Mouse (Mus musculus) MEL (cell line): ENCODE results near the gene Tmem59l. TPM values are rescaled to one million over a fixed set of nuclear protein-coding genes. Genes with fewer than 3 reads are reported as not detected.

ENCODE experiments used
- BHLHE40 ChIP-seq: IDR thresholded peaks from 2 replicates; pipeline ENCODE4 v1.6.1; 2012; ENCODE audit warnings: low read depth, mild to moderate bottlenecking, inconsistent platforms, low read length, improper control_type of control experiment, borderline replicate concordance
- CHD1 ChIP-seq: IDR thresholded peaks from 2 replicates; pipeline ENCODE4 v1.6.1; 2012; ENCODE audit warnings: low read depth, mild to moderate bottlenecking, inconsistent platforms, low read length, improper control_type of control experiment
- EP300 ChIP-seq, 2 experiments: IDR thresholded peaks; 2 replicates each; pipeline ENCODE4 v1.6.1; 2011; ENCODE audit warnings: improper control_type of control experiment in 2 of 2, low read length in 2 of 2, low read depth in 1 of 2, mild to moderate bottlenecking in 1 of 2
- ETS1 ChIP-seq: IDR thresholded peaks from 2 replicates; pipeline ENCODE4 v1.6.1; 2012; ENCODE audit warnings: low read depth, mild to moderate bottlenecking, inconsistent platforms, low read length, improper control_type of control experiment, moderate library complexity
- GABPA ChIP-seq: IDR thresholded peaks from 2 replicates; pipeline ENCODE4 v1.6.1; 2012; ENCODE audit warnings: low read depth, mild to moderate bottlenecking, inconsistent platforms, low read length, improper control_type of control experiment, moderate library complexity
- HCFC1 ChIP-seq: IDR thresholded peaks from 2 replicates; pipeline ENCODE4 v1.6.1; 2012; ENCODE audit warnings: low read depth, mild to moderate bottlenecking, inconsistent platforms, low read length, improper control_type of control experiment, moderate library complexity
- MAFK ChIP-seq: IDR thresholded peaks from 2 replicates; pipeline ENCODE4 v1.6.1; 2011; ENCODE audit warnings: low read depth, mild to moderate bottlenecking, low read length, improper control_type of control experiment, borderline replicate concordance
- MAX ChIP-seq: IDR thresholded peaks from 2 replicates; pipeline ENCODE4 v1.6.1; 2011; ENCODE audit warnings: low read length, improper control_type of control experiment
- MEF2A ChIP-seq: IDR thresholded peaks from 2 replicates; pipeline ENCODE4 v1.6.1; 2014; ENCODE audit warnings: low read depth, mild to moderate bottlenecking, inconsistent platforms, low read length, improper control_type of control experiment; ENCODE audit not compliant: poor library complexity, insufficient replicate concordance, severe bottlenecking; ENCODE audit errors: extremely low read depth
- MXI1 ChIP-seq: IDR thresholded peaks from 2 replicates; pipeline ENCODE4 v1.6.1; 2011; ENCODE audit warnings: mild to moderate bottlenecking, low read depth, low read length, improper control_type of control experiment
- MYB ChIP-seq: IDR thresholded peaks from 2 replicates; pipeline ENCODE4 v1.6.1; 2011; ENCODE audit warnings: mild to moderate bottlenecking, low read depth, low read length, improper control_type of control experiment
- MYC ChIP-seq: IDR thresholded peaks from 2 replicates; pipeline ENCODE4 v1.6.1; 2011; ENCODE audit warnings: low read depth, mild to moderate bottlenecking, low read length, improper control_type of control experiment, moderate library complexity
- NELFE ChIP-seq: IDR thresholded peaks from 2 replicates; pipeline ENCODE4 v1.6.1; 2011; ENCODE audit warnings: low read depth, low read length, improper control_type of control experiment
- POLR2AphosphoS2 ChIP-seq: IDR thresholded peaks from 2 replicates; pipeline ENCODE4 v1.6.1; 2011; ENCODE audit warnings: low read length, improper control_type of control experiment
- POLR2AphosphoS5 ChIP-seq: IDR thresholded peaks from 2 replicates; pipeline ENCODE4 v1.6.1; 2012; ENCODE audit warnings: low read depth, borderline replicate concordance, mild to moderate bottlenecking, inconsistent platforms, low read length, moderate library complexity, mixed read lengths
- RAD21 ChIP-seq: IDR thresholded peaks from 2 replicates; pipeline ENCODE4 v1.6.1; 2011; ENCODE audit warnings: mild to moderate bottlenecking, low read depth, low read length, improper control_type of control experiment
- SMC3 ChIP-seq: IDR thresholded peaks from 2 replicates; pipeline ENCODE4 v1.6.1; 2011; ENCODE audit warnings: low read depth, low read length, improper control_type of control experiment
- TAL1 ChIP-seq: IDR thresholded peaks from 2 replicates; pipeline ENCODE4 v1.6.1; 2012; ENCODE audit warnings: mild to moderate bottlenecking, inconsistent platforms, low read length, moderate library complexity, mixed read lengths
- UBTF ChIP-seq: IDR thresholded peaks from 2 replicates; pipeline ENCODE4 v1.6.1; 2012; ENCODE audit warnings: low read depth, mild to moderate bottlenecking, inconsistent platforms, low read length, improper control_type of control experiment, moderate library complexity, borderline replicate concordance; ENCODE audit not compliant: insufficient read depth
- USF1 ChIP-seq: IDR thresholded peaks from 2 replicates; pipeline ENCODE4 v1.6.1; 2014; ENCODE audit warnings: low read depth, mild to moderate bottlenecking, inconsistent platforms, low read length, improper control_type of control experiment, moderate library complexity
- USF2 ChIP-seq, 2 experiments: IDR thresholded peaks; 2 replicates each; pipeline ENCODE4 v1.6.1; 2011 to 2012; ENCODE audit warnings: improper control_type of control experiment in 2 of 2, low read length in 2 of 2, borderline replicate concordance in 1 of 2, inconsistent platforms in 1 of 2, low read depth in 1 of 2, mild to moderate bottlenecking in 1 of 2; ENCODE audit not compliant: insufficient read depth in 1 of 2
- ZMIZ1 ChIP-seq: IDR thresholded peaks from 2 replicates; pipeline ENCODE4 v1.6.1; 2012; ENCODE audit warnings: low read depth, mild to moderate bottlenecking, inconsistent platforms, low read length, improper control_type of control experiment, moderate library complexity
- ZNF384 ChIP-seq: IDR thresholded peaks from 2 replicates; pipeline ENCODE4 v1.6.1; 2012; ENCODE audit warnings: low read depth, mild to moderate bottlenecking, inconsistent platforms, low read length, improper control_type of control experiment
- polyA plus RNA-seq, 2 experiments: library from polyadenylated mRNA; stranded (reverse) in 1 of 2; unstranded in 1 of 2; fragments of >175 nt in 1 of 2; fragments of >200 nt in 1 of 2; gene quantifications; 2 replicates each; pipeline versions ENCODE4 v1.2.1 to v1.2.4; 2012; ENCODE audit warnings: low replicate concordance in 2 of 2, low read depth in 1 of 2; ENCODE audit not compliant: insufficient read length in 2 of 2, insufficient read depth in 1 of 2, missing spikeins in 1 of 2
- total RNA-seq: library from RNA; depleted of rRNA; stranded (reverse); fragments of 300-350 nt; gene quantifications from 2 replicates; pipeline ENCODE4 v1.2.3, GENCODE M21; 2012

The Tmem59l gene
- total and polyA plus RNA-seq, 3 experiments: not detected

- TF ChIP-seq USF1 (no peak), POLR2AphosphoS2 (peak; percentile 95), MAFK (no peak), MXI1 (peak; percentile 74; the same call in 1 of the 2 replicates), MYB (no peak), CHD1 (no peak), MEF2A (no peak), POLR2AphosphoS5 (peak; percentile 70; the same call in 1 of the 2 replicates), ZMIZ1 (peak; percentile 78; the same call in 1 of the 2 replicates), GABPA (no peak), EP300 (IDR thresholded peaks at IDR 0.05; ENCODE audit: low read depth in 1 of 2, low read length in 2 of 2) (peak in 1 of 2 experiments; percentile 23; a peak in 1 of 4 replicates), USF2 (IDR thresholded peaks at IDR 0.05; ENCODE audit: borderline replicate concordance in 1 of 2, insufficient read depth in 1 of 2, low read depth in 1 of 2, low read length in 2 of 2) (no peak), BHLHE40 (no peak), TAL1 (no peak), HCFC1 (peak; percentile 95), MAX (peak; percentile 95), NELFE (peak; percentile 98), RAD21 (no peak), MYC (peak; percentile 98), ETS1 (peak; percentile 45; the same call in 1 of the 2 replicates), ZNF384 (no peak), SMC3 (no peak), UBTF (no peak)
Measured at GRCm38 (mm10) chr8:70510228-70510915, 23.2 kb upstream of the Tmem59l start, which contains the start of gene Uba52 (continued).
